Mouse (Mus musculus): ENCODE measurements at regions not wholly inside any gene's neighbourhood (a gene's known extent, or its start where the extent isn't known, plus 50 kb on each side); places are given as distances from the start of the nearest gene placed in this dataset.
A peak's percentile ranks its signal among the peaks of the same experiment; 100 is the strongest.

GRCm38 (mm10) chr3:17452984-17453383 lies 495.2 kb upstream of the Cypt12 start:
- no peak for TF ChIP-seq POLR2A (IDR thresholded peaks at IDR 0.05; ENCODE audit: borderline replicate concordance, extremely low read depth, insufficient read depth, insufficient read length, poor library complexity, severe bottlenecking)
- no peak for TF ChIP-seq CTCF (IDR thresholded peaks at IDR 0.05; ENCODE audit: borderline replicate concordance, extremely low read depth, insufficient read depth, insufficient read length)
- peak; percentile 60 for DNase-seq (ENCODE audit: low read depth)

GRCm38 (mm10) chr3:17460545-17460944 lies 487.7 kb upstream of the Cypt12 start:
- DNase-seq (ENCODE audit: low read depth) = peak; percentile 57
- TF ChIP-seq CTCF (IDR thresholded peaks at IDR 0.05; ENCODE audit: borderline replicate concordance, extremely low read depth, insufficient read depth, insufficient read length) (no peak), POLR2A (IDR thresholded peaks at IDR 0.05; ENCODE audit: borderline replicate concordance, extremely low read depth, insufficient read depth, insufficient read length, poor library complexity, severe bottlenecking) (no peak)

GRCm38 (mm10) chr3:17461365-17461764 lies 486.8 kb upstream of the Cypt12 start:
- TF ChIP-seq POLR2A (IDR thresholded peaks at IDR 0.05; ENCODE audit: borderline replicate concordance, extremely low read depth, insufficient read depth, insufficient read length, poor library complexity, severe bottlenecking) = no peak
- no peak for DNase-seq (ENCODE audit: low read depth)

GRCm38 (mm10) chr3:17473812-17474211 lies 474.4 kb upstream of the Cypt12 start:
- TF ChIP-seq CTCF (IDR thresholded peaks at IDR 0.05; ENCODE audit: borderline replicate concordance, extremely low read depth, insufficient read depth, insufficient read length) (no peak), POLR2A (IDR thresholded peaks at IDR 0.05; ENCODE audit: borderline replicate concordance, extremely low read depth, insufficient read depth, insufficient read length, poor library complexity, severe bottlenecking) (no peak)
- peak; percentile 55 for DNase-seq (ENCODE audit: low read depth)

- DNase-seq (ENCODE audit: low read depth) = peak; percentile 81
Observed at GRCm38 (mm10) chr3:17489240-17490142, 458.7 kb upstream of the Cypt12 start.

GRCm38 (mm10) chr3:17490632-17491031 lies 457.6 kb upstream of the Cypt12 start:
- peak; percentile 42 for DNase-seq (ENCODE audit: low read depth)
- TF ChIP-seq POLR2A (IDR thresholded peaks at IDR 0.05; ENCODE audit: borderline replicate concordance, extremely low read depth, insufficient read depth, insufficient read length, poor library complexity, severe bottlenecking) (no peak), CTCF (IDR thresholded peaks at IDR 0.05; ENCODE audit: borderline replicate concordance, extremely low read depth, insufficient read depth, insufficient read length) (no peak)

More at GRCm38 (mm10) chr3:17489240-17490142, 458.7 kb upstream of the Cypt12 start:
- no peak for TF ChIP-seq POLR2A (IDR thresholded peaks at IDR 0.05; ENCODE audit: borderline replicate concordance, extremely low read depth, insufficient read depth, insufficient read length, poor library complexity, severe bottlenecking)
- no peak for TF ChIP-seq CTCF (IDR thresholded peaks at IDR 0.05; ENCODE audit: borderline replicate concordance, extremely low read depth, insufficient read depth, insufficient read length)

GRCm38 (mm10) chr3:17498291-17498690 lies 449.9 kb upstream of the Cypt12 start:
- TF ChIP-seq CTCF (IDR thresholded peaks at IDR 0.05; ENCODE audit: borderline replicate concordance, extremely low read depth, insufficient read depth, insufficient read length) = no peak
- no peak for DNase-seq (ENCODE audit: low read depth)

- DNase-seq (ENCODE audit: low read depth) = peak; percentile 25
- TF ChIP-seq POLR2A (IDR thresholded peaks at IDR 0.05; ENCODE audit: borderline replicate concordance, extremely low read depth, insufficient read depth, insufficient read length, poor library complexity, severe bottlenecking) (no peak), CTCF (IDR thresholded peaks at IDR 0.05; ENCODE audit: borderline replicate concordance, extremely low read depth, insufficient read depth, insufficient read length) (no peak)
Observed at GRCm38 (mm10) chr3:17501556-17501955, 446.7 kb upstream of the Cypt12 start.

GRCm38 (mm10) chr3:17541346-17541745 lies 406.9 kb upstream of the Cypt12 start:
- no peak for DNase-seq (ENCODE audit: low read depth)
- no peak for TF ChIP-seq POLR2A (IDR thresholded peaks at IDR 0.05; ENCODE audit: borderline replicate concordance, extremely low read depth, insufficient read depth, insufficient read length, poor library complexity, severe bottlenecking)
- no peak for TF ChIP-seq CTCF (IDR thresholded peaks at IDR 0.05; ENCODE audit: borderline replicate concordance, extremely low read depth, insufficient read depth, insufficient read length)

GRCm38 (mm10) chr3:17547559-17548059 lies 400.6 kb upstream of the Cypt12 start:
- DNase-seq (ENCODE audit: low read depth) = peak; percentile 49
- TF ChIP-seq POLR2A (IDR thresholded peaks at IDR 0.05; ENCODE audit: borderline replicate concordance, extremely low read depth, insufficient read depth, insufficient read length, poor library complexity, severe bottlenecking) (no peak), CTCF (IDR thresholded peaks at IDR 0.05; ENCODE audit: borderline replicate concordance, extremely low read depth, insufficient read depth, insufficient read length) (no peak)

- no peak for TF ChIP-seq CTCF (IDR thresholded peaks at IDR 0.05; ENCODE audit: borderline replicate concordance, extremely low read depth, insufficient read depth, insufficient read length)
- no peak for TF ChIP-seq POLR2A (IDR thresholded peaks at IDR 0.05; ENCODE audit: borderline replicate concordance, extremely low read depth, insufficient read depth, insufficient read length, poor library complexity, severe bottlenecking)
- peak; percentile 93 for DNase-seq (ENCODE audit: low read depth)
Observed at GRCm38 (mm10) chr3:17582487-17582886, 365.7 kb upstream of the Cypt12 start.

Data from brain, embryonic 14.5 days (tissue).